Mouse (Mus musculus) liver, postnatal 0 days (tissue): ENCODE data around the gene Mypn.

Experiments used
- CTCF ChIP-seq: sonication (generic); IDR thresholded peaks from 2 replicates; pipeline ENCODE4 v1.5.1; 2016; ENCODE audit warnings: antibody characterized with exemption, low read depth
- EP300 ChIP-seq: IDR thresholded peaks from 2 replicates; pipeline ENCODE4 v1.6.1; 2016; ENCODE audit warnings: antibody characterized with exemption, low read depth, mild to moderate bottlenecking

GRCm38 (mm10) chr10:63155668-63156350 lies 47.9 kb downstream of the Mypn start:
- no peak for TF ChIP-seq CTCF
- no peak for TF ChIP-seq EP300
